Mouse (Mus musculus) intestine, embryonic 15.5 days (tissue): Measurements from ENCODE around the gene Sec14l3. TPM values are rescaled to one million over a fixed set of nuclear protein-coding genes. Genes with fewer than 3 reads are reported as not detected.
A peak's percentile ranks its signal among the peaks of the same experiment; 100 is the strongest.
"Not testable (repeated sequence)": the region's sequence is repeated elsewhere in the genome, so short reads cannot be mapped to it uniquely, and the experiment has no call there.

Experiments
- ATAC-seq: fragments of 200-750 bp; cut with Nextera tagmentation; 2 replicates; pipeline ENCODE4 v1.8.0; 2017; ENCODE audit warnings: moderate TSS enrichment, moderate library complexity
- H3K27ac ChIP-seq: fragments of 300-500 bp; sonication (generic); 2 replicates; pipeline ENCODE4 v1.5.1; 2015; ENCODE audit warnings: mild to moderate bottlenecking, inconsistent platforms
- H3K27me3 ChIP-seq: fragments of 300-500 bp; sonication (generic); replicated peaks from 2 replicates; pipeline ENCODE4 v1.6.1; 2015; ENCODE audit warnings: inconsistent platforms
- H3K36me3 ChIP-seq: fragments of 300-500 bp; sonication (generic); 2 replicates; pipeline ENCODE4 v1.6.1; 2015; ENCODE audit warnings: inconsistent platforms
- H3K4me1 ChIP-seq: fragments of 300-500 bp; sonication (generic); replicated peaks from 2 replicates; pipeline ENCODE4 v1.6.1; 2015; ENCODE audit warnings: inconsistent platforms
- H3K4me2 ChIP-seq: fragments of 300-500 bp; sonication (generic); replicated peaks from 2 replicates; pipeline ENCODE4 v1.6.1; 2015; ENCODE audit warnings: mild to moderate bottlenecking, inconsistent platforms
- H3K4me3 ChIP-seq: fragments of 300-500 bp; sonication (generic); replicated peaks from 2 replicates; pipeline ENCODE4 v1.5.1; 2015; ENCODE audit warnings: inconsistent platforms
- H3K9ac ChIP-seq: fragments of 300-500 bp; sonication (generic); 2 replicates; pipeline ENCODE4 v1.6.1; 2015; ENCODE audit warnings: inconsistent platforms
- H3K9me3 ChIP-seq: fragments of 300-500 bp; sonication (generic); 2 replicates; pipeline ENCODE4 v1.6.1; 2016; ENCODE audit warnings: inconsistent platforms
- WGBS: fragments of 180-500 bp; shearing (Covaris S2); methylation state at CpG from one replicate; pipeline ENCODE4 v1.1.7; 2015; 5-methylcytosine and 5-hydroxymethylcytosine counted together
- polyA plus RNA-seq: library from polyadenylated mRNA; unstranded; fragments of >200 nt; fragmentation: Nextera tagmentation; extraction: Ambion mirVana; gene quantifications from 2 replicates; pipeline ENCODE4 v1.2.1, GENCODE M21; 2015

The Sec14l3 gene
- polyA plus RNA-seq: not detected in 2 replicates

- Histone ChIP-seq H3K27me3 (peaks cover 6% of the 10 kb centered on the region; the same call in 1 of the 2 replicates), H3K27ac (no peak within 1 kb of the TSS), H3K36me3 (no peaks in the 10 kb centered on the region), H3K4me1 (no peaks in the 10 kb centered on the region), H3K4me3 (no peak within 1 kb of the TSS), H3K4me2 (no peak within 1 kb of the TSS), H3K9ac (no peak within 1 kb of the TSS), H3K9me3 (no peaks in the 10 kb centered on the region)
- WGBS: 48% methylated on average over 5 of the region's 5 CpGs
- no peak for ATAC-seq
These were observed at the start of gene Sec14l3 for GRCm38 (mm10) chr11:4064627-4065122. TSS of gene Sec14l3 (plus strand) at chr11:4064841.

- ATAC-seq, H3K9ac ChIP-seq, H3K36me3 ChIP-seq, H3K27me3 ChIP-seq, H3K4me3 ChIP-seq, H3K4me2 ChIP-seq, H3K27ac ChIP-seq, H3K9me3 ChIP-seq, H3K4me1 ChIP-seq: not testable (repeated sequence)
- WGBS: 83% methylated on average over 14 of the region's 14 CpGs
These were observed 48.8 kb upstream of the Sec14l3 start for GRCm38 (mm10) chr11:4015796-4016195.

- WGBS: 81% methylated on average over 13 of the region's 13 CpGs
These were observed 42.5 kb upstream of the Sec14l3 start for GRCm38 (mm10) chr11:4022111-4022510.

GRCm38 (mm10) chr11:4023321-4023720 is 41.3 kb upstream of the Sec14l3 start:
- ATAC-seq: no peak
- 59% methylated on average over 2 of the region's 2 CpGs for WGBS

More at GRCm38 (mm10) chr11:4022111-4022510, 42.5 kb upstream of the Sec14l3 start:
- not testable (repeated sequence) for H3K9ac ChIP-seq, H3K9me3 ChIP-seq, H3K27ac ChIP-seq, ATAC-seq, H3K4me1 ChIP-seq, H3K4me3 ChIP-seq, H3K27me3 ChIP-seq, H3K4me2 ChIP-seq, H3K36me3 ChIP-seq

GRCm38 (mm10) chr11:4027066-4027465 is 37.6 kb upstream of the Sec14l3 start:
- Histone ChIP-seq H3K4me2 (no peak overlapping the region), H3K4me3 (no peak overlapping the region), H3K27ac (no peak overlapping the region), H3K9me3 (no peaks in the 10 kb centered on the region), H3K4me1 (no peaks in the 10 kb centered on the region), H3K36me3 (no peaks in the 10 kb centered on the region), H3K9ac (no peak overlapping the region), H3K27me3 (no peaks in the 10 kb centered on the region; the same call in 1 of the 2 replicates)
- no peak for ATAC-seq
- 70% methylated on average over 8 of the region's 8 CpGs for whole genome bisulfite sequencing

More at GRCm38 (mm10) chr11:4023321-4023720, 41.3 kb upstream of the Sec14l3 start:
- no peak overlapping the region for H3K4me3 ChIP-seq
- H3K36me3 ChIP-seq: no peaks in the 10 kb centered on the region
- no peak overlapping the region for H3K4me2 ChIP-seq
- H3K9ac ChIP-seq: no peak overlapping the region
- no peak overlapping the region for H3K27ac ChIP-seq
- no peaks in the 10 kb centered on the region for H3K4me1 ChIP-seq
- no peaks in the 10 kb centered on the region for H3K9me3 ChIP-seq
- no peaks in the 10 kb centered on the region for H3K27me3 ChIP-seq

- Histone ChIP-seq H3K27me3 (no peaks in the 10 kb centered on the region; the same call in 1 of the 2 replicates), H3K4me3 (no peak overlapping the region), H3K9ac (no peak overlapping the region), H3K9me3 (no peaks in the 10 kb centered on the region), H3K4me2 (no peak overlapping the region), H3K27ac (no peak overlapping the region), H3K4me1 (no peaks in the 10 kb centered on the region), H3K36me3 (no peaks in the 10 kb centered on the region)
- no peak for ATAC-seq
- 71% methylated on average over 9 of the region's 9 CpGs for WGBS
These were observed 36.9 kb upstream of the Sec14l3 start for GRCm38 (mm10) chr11:4027561-4028334.

- H3K9ac ChIP-seq: no peak overlapping the region
- no peak overlapping the region for H3K4me3 ChIP-seq
- no peak overlapping the region for H3K4me2 ChIP-seq
- H3K27me3 ChIP-seq: no peaks in the 10 kb centered on the region; the same call in 1 of the 2 replicates
- no peak overlapping the region for H3K27ac ChIP-seq
- H3K9me3 ChIP-seq: no peaks in the 10 kb centered on the region
- no peaks in the 10 kb centered on the region for H3K36me3 ChIP-seq
- H3K4me1 ChIP-seq: no peaks in the 10 kb centered on the region
- ATAC-seq: no peak
- WGBS: 63% methylated on average over 4 of the region's 4 CpGs
These were observed 35.3 kb upstream of the Sec14l3 start for GRCm38 (mm10) chr11:4029343-4029742.

GRCm38 (mm10) chr11:4031126-4031941 is 33.3 kb upstream of the Sec14l3 start, which contains the start of gene Sec14l4:
TSS of gene Sec14l4 (plus strand) at chr11:4031462.
- Histone ChIP-seq H3K4me1 (0 out of 2 replicates have a peak, but pooled peaks cover 3% of the 10 kb centered on the region), H3K9me3 (no peaks in the 10 kb centered on the region), H3K9ac (no peak within 1 kb of the TSS), H3K4me3 (no peak within 1 kb of the TSS), H3K27me3 (no peaks in the 10 kb centered on the region; the same call in 1 of the 2 replicates), H3K27ac (no peak within 1 kb of the TSS), H3K4me2 (peak within 1 kb of the TSS; percentile 22; the same call in 1 of the 2 replicates), H3K36me3 (no peaks in the 10 kb centered on the region)
- ATAC-seq: peak; percentile 65; the same call in 1 of the 2 replicates
- 29% methylated on average over 16 of the region's 16 CpGs for WGBS

- H3K36me3 ChIP-seq: no peaks in the 10 kb centered on the region
- H3K4me1 ChIP-seq: 0 out of 2 replicates have a peak, but pooled peaks cover 3% of the 10 kb centered on the region
- ATAC-seq: peak; percentile 39; the same call in 1 of the 2 replicates
- no peak overlapping the region for H3K9ac ChIP-seq
- H3K4me2 ChIP-seq: peak overlapping the region; percentile 22; the same call in 1 of the 2 replicates
- H3K27me3 ChIP-seq: no peaks in the 10 kb centered on the region; the same call in 1 of the 2 replicates
- 32% methylated on average over 12 of the region's 12 CpGs for WGBS
- no peak overlapping the region for H3K27ac ChIP-seq
- no peak overlapping the region for H3K4me3 ChIP-seq
- H3K9me3 ChIP-seq: no peaks in the 10 kb centered on the region
These were observed 32.7 kb upstream of the Sec14l3 start for GRCm38 (mm10) chr11:4031961-4032360.

- H3K4me3 ChIP-seq: no peak overlapping the region
- WGBS: 68% methylated on average over 7 of the region's 7 CpGs
These were observed 31.2 kb upstream of the Sec14l3 start for GRCm38 (mm10) chr11:4033471-4033870.

GRCm38 (mm10) chr11:4034169-4034568 is 30.5 kb upstream of the Sec14l3 start:
- Histone ChIP-seq H3K9ac (no peak overlapping the region), H3K4me3 (no peak overlapping the region), H3K27me3 (no peaks in the 10 kb centered on the region; the same call in 1 of the 2 replicates), H3K4me1 (0 out of 2 replicates have a peak, but pooled peaks cover 3% of the 10 kb centered on the region), H3K27ac (no peak overlapping the region), H3K9me3 (no peaks in the 10 kb centered on the region), H3K4me2 (no peak overlapping the region), H3K36me3 (no peaks in the 10 kb centered on the region)
- no peak for ATAC-seq
- 84% methylated on average over 4 of the region's 4 CpGs for WGBS

More at GRCm38 (mm10) chr11:4033471-4033870, 31.2 kb upstream of the Sec14l3 start:
- Histone ChIP-seq H3K9me3 (no peaks in the 10 kb centered on the region), H3K9ac (no peak overlapping the region), H3K4me2 (no peak overlapping the region), H3K27ac (no peak overlapping the region), H3K4me1 (0 out of 2 replicates have a peak, but pooled peaks cover 3% of the 10 kb centered on the region), H3K36me3 (no peaks in the 10 kb centered on the region), H3K27me3 (no peaks in the 10 kb centered on the region; the same call in 1 of the 2 replicates)
- ATAC-seq: no peak
